Mouse (Mus musculus) subcutaneous adipose tissue, adult 2 months (tissue): ENCODE results near the gene Gm14418. TPM values are rescaled to one million over a fixed set of nuclear protein-coding genes. Genes with fewer than 3 reads are reported as not detected.

Experiments
- polyA plus RNA-seq: library from polyadenylated mRNA; depleted of rRNA; stranded (reverse); fragments of >200 nt; gene quantifications from 2 replicates; pipeline ENCODE4 v1.2.3, GENCODE M21; 2012; ENCODE audit warnings: low replicate concordance; rRNA removed

The Gm14418 gene
- 3.8 and 5.6 TPM in 2 replicates for polyA plus RNA-seq

GRCm38 (mm10) chr2:177398096-177398495 lies at the start of gene Gm14418:
TSS of gene Gm14418 (minus strand) at chr2:177398320.

Other genes with a start within 250 kb of the Gm14418 start
- 5.7 and 10.6 TPM in 2 replicates for gene Gm14410, start 191.9 kb downstream of the Gm14418 start, polyA plus RNA-seq
- not detected in 2 replicates for gene Gm14409, start 131.3 kb downstream of the Gm14418 start, polyA plus RNA-seq
- gene Gm14412, start 74.0 kb downstream of the Gm14418 start, polyA plus RNA-seq, result 0.19 TPM in 1 of 2 replicates, not detected in the other
- gene Zfp970, start 66.4 kb upstream of the Gm14418 start, polyA plus RNA-seq, result 13.2 and 28.9 TPM in 2 replicates
- gene Gm14403, start 99.9 kb upstream of the Gm14418 start, polyA plus RNA-seq, result 3.6 and 9.2 TPM in 2 replicates
- not detected in 2 replicates for gene Gm14406, start 179.9 kb upstream of the Gm14418 start, polyA plus RNA-seq